Mouse (Mus musculus) hindbrain, embryonic 11.5 days (tissue): ENCODE data around the gene Cbarp. TPM values are rescaled to one million over a fixed set of nuclear protein-coding genes. Genes with fewer than 3 reads are reported as not detected.

Experiments used
- ATAC-seq: fragments of 200-750 bp; cut with Nextera tagmentation; 2 replicates; pipeline ENCODE4 v1.8.0; 2017; ENCODE audit warnings: mild to moderate bottlenecking, moderate TSS enrichment, moderate library complexity; ENCODE audit not compliant: low FRiP score
- DNase-seq: peaks from one replicate; pipeline ENCODE4 v3.0.0-alpha.2; 2015; ENCODE audit warnings: low spot score
- H3K27ac ChIP-seq: fragments of 300-500 bp; sonication (generic); 2 replicates; pipeline ENCODE4 v1.5.1; 2014; ENCODE audit warnings: mild to moderate bottlenecking, low read depth, low read length
- H3K27me3 ChIP-seq: fragments of 300-500 bp; sonication (generic); 2 replicates; pipeline ENCODE4 v1.6.1; 2014; ENCODE audit warnings: mild to moderate bottlenecking, low read length, moderate library complexity, mixed read lengths; ENCODE audit not compliant: control insufficient read depth, insufficient read depth
- H3K36me3 ChIP-seq: fragments of 300-500 bp; sonication (generic); 2 replicates; pipeline ENCODE4 v1.6.1; 2014; ENCODE audit warnings: mild to moderate bottlenecking, low read length, moderate library complexity, mixed read lengths; ENCODE audit not compliant: control insufficient read depth, insufficient read depth
- H3K4me1 ChIP-seq: fragments of 300-500 bp; sonication (generic); replicated peaks from 2 replicates; pipeline ENCODE4 v1.6.1; 2014; ENCODE audit warnings: low read length, mixed read lengths; ENCODE audit not compliant: control insufficient read depth, insufficient read depth
- H3K4me2 ChIP-seq: fragments of 300-500 bp; sonication (generic); replicated peaks from 2 replicates; pipeline ENCODE4 v1.6.1; 2014; ENCODE audit warnings: mild to moderate bottlenecking, low read depth, low read length
- H3K4me3 ChIP-seq: fragments of 300-500 bp; sonication (generic); 2 replicates; pipeline ENCODE4 v1.5.1; 2014; ENCODE audit warnings: low read depth, low read length
- H3K9ac ChIP-seq: fragments of 300-500 bp; sonication (generic); 2 replicates; pipeline ENCODE4 v1.6.1; 2014; ENCODE audit warnings: low read depth, low read length
- H3K9me3 ChIP-seq: fragments of 300-500 bp; sonication (generic); 2 replicates; pipeline ENCODE4 v1.6.1; 2016; ENCODE audit warnings: low read length; ENCODE audit not compliant: control insufficient read depth
- WGBS: fragments of 180-500 bp; shearing (Covaris S2); extraction: QIAGEN DNeasy Blood & Tissue Kit; methylation state at CpG from one replicate; pipeline ENCODE4 v1.1.7; 2014; 5-methylcytosine and 5-hydroxymethylcytosine counted together
- polyA plus RNA-seq: library from polyadenylated mRNA; unstranded; fragments of >200 nt; fragmentation: Nextera tagmentation; extraction: Ambion mirVana; gene quantifications from 2 replicates; pipeline ENCODE4 v1.2.1, GENCODE M21; 2014

Cbarp gene
- polyA plus RNA-seq, 1 experiment from 2014 or later, result 16.7 TPM

GRCm38 (mm10) chr10:80133226-80133849, 7.3 kb downstream of the Cbarp start:
- H3K36me3 ChIP-seq, result peaks cover 11% of the 10 kb centered on the region
- H3K9ac ChIP-seq, result no peak overlapping the region
- 83% methylated on average over 8 of the region's 8 CpGs for WGBS
- ATAC-seq (no peak), DNase-seq (no peak)
- no peak overlapping the region for H3K4me2 ChIP-seq
- no peak overlapping the region for H3K27ac ChIP-seq
- no peak overlapping the region for H3K4me3 ChIP-seq
- peaks cover 21% of the 10 kb centered on the region for H3K27me3 ChIP-seq
- H3K4me1 ChIP-seq, result peaks cover 23% of the 10 kb centered on the region
- no peaks in the 10 kb centered on the region for H3K9me3 ChIP-seq

GRCm38 (mm10) chr10:80131952-80132350, 8.7 kb downstream of the Cbarp start:
- H3K27me3 ChIP-seq, result peaks cover 15% of the 10 kb centered on the region
- no peak overlapping the region; the same call in 1 of the 2 replicates for H3K27ac ChIP-seq
- ATAC-seq, result peak; percentile 25; the same call in 1 of the 2 replicates
- peaks cover 11% of the 10 kb centered on the region for H3K36me3 ChIP-seq
- H3K9me3 ChIP-seq, result no peaks in the 10 kb centered on the region
- 26% methylated on average over 27 of the region's 27 CpGs for WGBS
- peaks cover 16% of the 10 kb centered on the region for H3K4me1 ChIP-seq
- H3K4me2 ChIP-seq, result no peak overlapping the region; the same call in 1 of the 2 replicates
- H3K4me3 ChIP-seq, result no peak overlapping the region
- DNase-seq, result peak; percentile 53
- no peak overlapping the region for H3K9ac ChIP-seq

DNA sequence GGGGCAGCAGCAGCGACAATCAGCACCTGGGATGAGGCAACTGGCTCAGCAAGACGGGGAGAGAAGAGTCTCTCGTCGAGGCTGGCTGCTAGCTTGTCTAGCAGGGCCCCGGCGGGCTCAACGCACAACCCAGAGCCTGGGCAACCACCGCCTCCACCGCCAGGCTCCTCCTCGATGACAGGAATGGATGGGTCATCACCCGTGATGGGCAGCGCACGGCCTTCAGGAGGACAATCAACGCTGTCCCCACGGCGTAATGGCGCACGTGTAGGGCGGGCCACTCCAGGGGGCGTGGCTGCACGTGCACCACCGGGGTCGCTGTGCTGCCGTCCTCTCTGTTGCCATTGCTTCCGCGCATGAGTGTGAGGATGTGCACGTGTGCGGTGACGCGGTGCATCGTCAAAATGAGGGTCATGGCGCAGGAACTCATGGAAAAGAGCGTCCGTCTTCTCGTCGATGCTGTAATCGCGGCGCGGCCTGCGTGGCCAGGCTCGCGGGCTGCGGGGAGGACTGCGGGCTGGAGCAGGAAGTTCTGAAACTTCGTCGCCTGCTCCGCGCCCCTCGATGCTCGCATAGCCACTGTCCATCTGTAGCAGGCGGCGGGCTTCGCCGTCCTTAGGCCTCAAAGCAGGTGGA, 9.2 kb downstream of the Cbarp start:
- Histone ChIP-seq H3K9me3 (no peaks in the 10 kb centered on the region), H3K9ac (no peak overlapping the region), H3K36me3 (peaks cover 12% of the 10 kb centered on the region), H3K4me2 (peak overlapping the region; percentile 8; the same call in 1 of the 2 replicates), H3K4me3 (no peak overlapping the region), H3K27ac (no peak overlapping the region; the same call in 1 of the 2 replicates), H3K27me3 (peaks cover 11% of the 10 kb centered on the region; the same call in 1 of the 2 replicates), H3K4me1 (peaks cover 11% of the 10 kb centered on the region)
- ATAC-seq, result peak; percentile 56
- 15% methylated on average over 46 of the region's 55 CpGs for WGBS
- peak; percentile 71 for DNase-seq

- peak; percentile 17 for DNase-seq
- WGBS, result 83% methylated on average over 18 of the region's 18 CpGs
- Histone ChIP-seq H3K4me3 (no peak overlapping the region), H3K9me3 (no peaks in the 10 kb centered on the region), H3K27ac (no peak overlapping the region), H3K4me1 (peaks cover 11% of the 10 kb centered on the region), H3K27me3 (peaks cover 4% of the 10 kb centered on the region; the same call in 1 of the 2 replicates), H3K36me3 (peaks cover 19% of the 10 kb centered on the region), H3K4me2 (peak overlapping the region; percentile 8; the same call in 1 of the 2 replicates), H3K9ac (no peak overlapping the region)
- ATAC-seq, result no peak
Measured at GRCm38 (mm10) chr10:80130403-80131031, 10.1 kb downstream of the Cbarp start.

DNA sequence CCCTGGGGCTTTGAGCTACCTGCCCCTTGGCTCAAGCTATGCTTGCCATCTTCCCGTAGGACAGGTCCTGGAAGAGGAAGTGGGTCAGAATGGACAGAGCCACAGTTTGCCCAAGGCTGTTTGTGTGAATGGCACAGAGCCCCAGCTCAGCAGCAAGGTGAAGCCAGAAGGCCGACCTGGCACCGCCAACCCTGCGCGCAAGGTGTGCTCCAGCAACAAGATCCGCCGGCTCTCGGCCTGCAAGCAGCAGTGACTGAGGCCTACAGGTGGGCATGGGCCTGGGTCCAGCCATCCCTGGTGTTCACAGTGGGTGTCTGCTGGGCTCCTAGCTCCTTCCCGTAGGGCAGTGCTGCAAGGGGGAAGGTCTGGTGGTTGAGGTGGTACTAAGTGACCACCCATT, 10.8 kb downstream of the Cbarp start:
- peaks cover 25% of the 10 kb centered on the region for H3K36me3 ChIP-seq
- DNase-seq, result no peak
- no peak overlapping the region for H3K27ac ChIP-seq
- H3K27me3 ChIP-seq, result peaks cover 2% of the 10 kb centered on the region; the same call in 1 of the 2 replicates
- ATAC-seq, result no peak
- no peak overlapping the region for H3K9ac ChIP-seq
- H3K4me2 ChIP-seq, result no peak overlapping the region
- H3K9me3 ChIP-seq, result no peaks in the 10 kb centered on the region
- no peak overlapping the region for H3K4me3 ChIP-seq
- H3K4me1 ChIP-seq, result peaks cover 11% of the 10 kb centered on the region
- WGBS, result 92% methylated on average over 9 of the region's 9 CpGs

DNA sequence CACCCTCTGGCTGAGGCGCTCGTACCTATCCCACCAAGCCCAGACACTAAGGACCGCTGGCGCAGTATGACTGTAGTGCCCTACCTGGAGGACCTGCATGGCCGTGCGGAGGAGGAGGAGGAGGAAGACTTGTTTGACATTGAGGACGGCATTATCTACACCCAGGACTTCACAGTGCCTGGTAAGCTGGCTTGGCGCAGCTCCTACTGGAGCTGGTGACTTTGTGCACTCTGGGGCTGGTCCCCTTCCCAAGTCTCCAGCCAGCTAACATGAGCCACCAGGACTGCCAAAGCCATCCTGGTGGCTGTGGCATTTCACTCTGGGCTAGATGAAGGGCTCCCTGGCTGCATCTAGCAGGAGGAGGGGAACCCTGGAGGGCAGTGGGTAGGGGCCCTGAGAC, 12.7 kb downstream of the Cbarp start:
- 93% methylated on average over 8 of the region's 8 CpGs for WGBS
- H3K27ac ChIP-seq, result no peak overlapping the region
- H3K9ac ChIP-seq, result no peak overlapping the region
- H3K4me2 ChIP-seq, result no peak overlapping the region
- no peak overlapping the region for H3K4me3 ChIP-seq
- ATAC-seq (no peak), DNase-seq (no peak)
- peaks cover 27% of the 10 kb centered on the region for H3K36me3 ChIP-seq
- H3K4me1 ChIP-seq, result peaks cover 11% of the 10 kb centered on the region
- no peaks in the 10 kb centered on the region for H3K9me3 ChIP-seq
- no peaks in the 10 kb centered on the region; the same call in 1 of the 2 replicates for H3K27me3 ChIP-seq

- ATAC-seq, result no peak
- WGBS, result 93% methylated on average over 9 of the region's 9 CpGs
- no peaks in the 10 kb centered on the region for H3K4me1 ChIP-seq
Measured at GRCm38 (mm10) chr10:80123932-80124562, 16.6 kb downstream of the Cbarp start.

GRCm38 (mm10) chr10:80121639-80122038, 19.0 kb downstream of the Cbarp start:
- Histone ChIP-seq H3K9me3 (no peaks in the 10 kb centered on the region), H3K4me2 (no peak overlapping the region), H3K9ac (no peak overlapping the region), H3K27ac (no peak overlapping the region), H3K4me3 (no peak overlapping the region), H3K27me3 (no peaks in the 10 kb centered on the region), H3K4me1 (peaks cover 16% of the 10 kb centered on the region), H3K36me3 (peaks cover 16% of the 10 kb centered on the region; the same call in 1 of the 2 replicates)
- no peak for DNase-seq
- no peak for ATAC-seq
- WGBS, result 87% methylated on average over 2 of the region's 2 CpGs

More at GRCm38 (mm10) chr10:80123932-80124562, 16.6 kb downstream of the Cbarp start:
- Histone ChIP-seq H3K36me3 (peaks cover 17% of the 10 kb centered on the region; the same call in 1 of the 2 replicates), H3K9me3 (no peaks in the 10 kb centered on the region), H3K27me3 (no peaks in the 10 kb centered on the region), H3K4me3 (no peak overlapping the region), H3K4me2 (no peak overlapping the region), H3K27ac (no peak overlapping the region), H3K9ac (no peak overlapping the region)
- DNase-seq, result no peak
